Mouse (Mus musculus) intestine, postnatal 0 days (tissue): ENCODE results near the gene Arhgap9. TPM values are rescaled to one million over a fixed set of nuclear protein-coding genes. Genes with fewer than 3 reads are reported as not detected.
A peak's percentile ranks its signal among the peaks of the same experiment; 100 is the strongest.
"Not testable (repeated sequence)": the region's sequence is repeated elsewhere in the genome, so short reads cannot be mapped to it uniquely, and the experiment has no call there.

Experiments used
- ATAC-seq: fragments of 200-750 bp; cut with Nextera tagmentation; 2 replicates; pipeline ENCODE4 v1.8.0; 2017; ENCODE audit warnings: mild to moderate bottlenecking, moderate TSS enrichment, moderate library complexity
- H3K27ac ChIP-seq: fragments of 300-500 bp; sonication (generic); 2 replicates; pipeline ENCODE4 v1.5.1; 2014; ENCODE audit warnings: mild to moderate bottlenecking, low read depth, low read length, moderate library complexity
- H3K27me3 ChIP-seq: fragments of 300-500 bp; sonication (generic); replicated peaks from 2 replicates; pipeline ENCODE4 v1.6.1; 2014; ENCODE audit warnings: low read length, mixed read lengths; ENCODE audit not compliant: control insufficient read depth, insufficient read depth
- H3K36me3 ChIP-seq: fragments of 300-500 bp; sonication (generic); 2 replicates; pipeline ENCODE4 v1.6.1; 2014; ENCODE audit warnings: mild to moderate bottlenecking, moderate library complexity; ENCODE audit not compliant: control insufficient read depth, insufficient read depth
- H3K4me1 ChIP-seq: fragments of 300-500 bp; sonication (generic); replicated peaks from 2 replicates; pipeline ENCODE4 v1.6.1; 2014; ENCODE audit warnings: antibody characterized with exemption, low read length, mixed read lengths; ENCODE audit not compliant: control insufficient read depth, insufficient read depth
- H3K4me2 ChIP-seq: fragments of 300-500 bp; sonication (generic); replicated peaks from 2 replicates; pipeline ENCODE4 v1.6.1; 2014; ENCODE audit warnings: low read depth, mild to moderate bottlenecking, moderate library complexity
- H3K4me3 ChIP-seq: fragments of 300-500 bp; sonication (generic); 2 replicates; pipeline ENCODE4 v1.5.1; 2014; ENCODE audit warnings: low read depth, low read length
- H3K9ac ChIP-seq: fragments of 300-500 bp; sonication (generic); 2 replicates; pipeline ENCODE4 v1.6.1; 2014; ENCODE audit warnings: mild to moderate bottlenecking, low read depth, low read length
- H3K9me3 ChIP-seq: fragments of 300-500 bp; sonication (generic); 2 replicates; pipeline ENCODE4 v1.6.1; 2016; ENCODE audit warnings: mixed run types; ENCODE audit not compliant: control insufficient read depth
- CTCF ChIP-seq: sonication (generic); IDR thresholded peaks from 2 replicates; pipeline ENCODE4 v1.5.1; 2016; ENCODE audit warnings: low read depth, mild to moderate bottlenecking, control low read depth, antibody characterized with exemption, moderate library complexity
- WGBS: fragments of 180-500 bp; shearing (Covaris S2); extraction: QIAGEN DNeasy Blood & Tissue Kit; methylation state at CpG from one replicate; pipeline ENCODE4 v1.1.7; 2014; 5-methylcytosine and 5-hydroxymethylcytosine counted together
- polyA plus RNA-seq: library from polyadenylated mRNA; unstranded; fragments of >200 nt; fragmentation: Nextera tagmentation; extraction: Ambion mirVana; gene quantifications from 2 replicates; pipeline ENCODE4 v1.2.1, GENCODE M21; 2015

Arhgap9 gene
- polyA plus RNA-seq, 1 experiment from 2014 or later, result 9.5 TPM

DNA sequence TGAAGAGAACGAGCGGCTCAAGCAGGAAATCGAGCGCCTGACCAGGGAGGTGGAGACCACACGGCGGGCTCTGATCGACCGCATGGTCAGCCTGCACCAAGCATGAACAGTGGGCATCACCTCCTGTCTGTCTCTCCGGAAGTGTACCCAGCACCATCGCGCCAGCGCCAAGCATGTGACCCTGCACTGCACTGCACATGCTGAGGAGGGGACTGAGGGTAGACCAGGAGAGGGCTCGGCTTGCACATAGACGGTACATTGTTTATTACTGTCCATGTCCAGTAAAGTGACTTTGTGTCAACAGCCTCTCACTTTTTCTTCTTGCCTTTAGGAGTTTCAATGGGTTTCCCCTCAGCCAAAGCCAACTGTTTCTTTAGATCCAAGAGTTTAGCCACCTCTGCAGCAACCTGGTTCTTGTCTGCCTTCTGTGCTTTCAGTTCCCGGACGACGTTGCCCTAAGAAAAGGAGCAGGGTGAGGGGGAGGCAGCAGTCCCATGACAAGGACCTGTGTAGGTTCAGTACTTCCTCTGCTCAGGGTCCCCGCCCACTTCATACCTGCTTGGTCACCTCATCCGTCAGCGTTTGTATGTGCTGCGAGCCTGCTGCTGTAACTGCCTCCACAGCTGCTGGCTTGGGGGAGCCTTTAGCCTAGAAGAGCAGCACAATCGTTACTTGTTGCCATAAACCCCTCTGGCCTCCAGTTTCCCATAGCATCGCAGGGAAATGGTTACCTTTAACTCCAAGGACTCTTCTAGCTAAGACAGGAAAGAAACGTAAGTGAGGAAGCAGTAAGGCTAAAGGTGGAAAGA is 25.6 kb upstream of the Arhgap9 start:
- Histone ChIP-seq H3K9me3 (no peaks in the 10 kb centered on the region), H3K4me2 (no peak overlapping the region), H3K4me1 (peaks cover 15% of the 10 kb centered on the region), H3K9ac (no peak overlapping the region), H3K27me3 (no peaks in the 10 kb centered on the region), H3K27ac (peak overlapping the region; percentile 21), H3K36me3 (peaks cover 77% of the 10 kb centered on the region), H3K4me3 (no peak overlapping the region)
- WGBS, result 80% methylated on average over 24 of the region's 24 CpGs
- no peak for ATAC-seq
- TF ChIP-seq CTCF, result no peak

DNA sequence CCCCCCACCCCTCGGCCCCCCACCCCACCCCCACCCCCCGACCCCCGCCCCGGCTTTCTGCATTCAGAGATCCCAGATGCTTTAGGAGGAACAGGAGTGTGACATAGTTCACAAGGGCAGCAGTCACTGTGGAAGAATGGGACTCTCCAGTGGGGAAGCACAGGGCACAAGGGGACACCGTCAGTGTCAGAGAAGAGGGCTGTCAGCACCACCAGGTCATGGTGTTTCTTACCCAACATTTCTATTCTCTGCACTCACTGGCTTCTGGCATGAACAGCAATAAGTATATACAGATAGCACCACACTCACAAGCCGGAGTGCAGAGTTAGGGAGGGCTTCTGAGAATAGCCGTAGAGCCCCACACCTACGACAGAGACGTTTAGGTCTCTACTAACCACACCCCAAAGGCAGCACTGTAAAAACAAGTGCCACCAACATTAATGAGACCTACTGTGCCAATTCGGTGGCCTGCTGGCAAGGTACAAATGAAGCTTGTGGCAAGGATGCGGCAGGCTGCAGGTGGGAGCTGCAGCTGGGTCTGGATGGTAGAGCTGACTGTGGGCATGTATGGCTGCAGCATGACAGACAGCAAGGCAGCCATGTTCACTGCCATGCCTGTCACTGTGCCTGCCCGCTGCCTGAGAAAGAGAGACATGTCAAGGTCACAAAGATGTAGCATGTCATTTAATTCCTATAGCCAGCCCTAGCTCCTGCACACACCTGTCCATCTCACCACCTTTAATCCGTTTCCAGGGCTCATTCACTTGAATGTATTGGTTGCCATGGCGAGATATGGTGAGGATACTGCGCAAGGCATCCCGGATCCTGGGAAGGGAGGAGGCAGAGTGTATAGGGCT is 24.5 kb upstream of the Arhgap9 start:
- Histone ChIP-seq H3K36me3 (peaks cover 84% of the 10 kb centered on the region), H3K9me3 (no peaks in the 10 kb centered on the region), H3K27me3 (no peaks in the 10 kb centered on the region), H3K4me2 (no peak overlapping the region), H3K4me1 (peaks cover 7% of the 10 kb centered on the region), H3K4me3 (no peak overlapping the region), H3K27ac (no peak overlapping the region), H3K9ac (no peak overlapping the region)
- no peak for ATAC-seq
- TF ChIP-seq CTCF, result no peak
- WGBS, result 85% methylated on average over 16 of the region's 16 CpGs

DNA sequence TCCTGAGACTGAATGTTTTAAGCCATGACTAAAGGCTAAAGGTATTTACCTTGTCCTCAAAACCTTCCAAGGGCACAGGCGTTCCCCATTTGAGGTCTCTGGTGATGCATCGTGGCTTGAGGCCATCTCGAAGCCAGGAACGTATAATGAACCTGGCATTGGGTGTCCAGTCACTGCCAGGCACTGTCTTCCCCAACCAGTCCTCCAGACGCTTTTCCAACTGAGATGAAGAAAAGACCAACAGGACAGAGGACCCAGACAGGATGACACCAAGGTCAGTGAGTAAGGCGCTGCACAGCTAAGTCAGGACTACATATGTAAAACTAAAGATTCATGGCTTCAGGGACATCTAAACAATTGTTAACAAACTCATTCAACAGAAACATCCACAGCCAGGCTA is 21.4 kb upstream of the Arhgap9 start:
- no peaks in the 10 kb centered on the region for H3K27me3 ChIP-seq
- ATAC-seq, result no peak
- no peak overlapping the region for H3K9ac ChIP-seq
- no peak overlapping the region for H3K27ac ChIP-seq
- no peak for TF ChIP-seq CTCF
- H3K4me1 ChIP-seq, result no peaks in the 10 kb centered on the region
- peaks cover 89% of the 10 kb centered on the region for H3K36me3 ChIP-seq
- H3K9me3 ChIP-seq, result no peaks in the 10 kb centered on the region
- no peak overlapping the region for H3K4me3 ChIP-seq
- no peak overlapping the region for H3K4me2 ChIP-seq
- WGBS, result 93% methylated on average over 6 of the region's 6 CpGs

DNA sequence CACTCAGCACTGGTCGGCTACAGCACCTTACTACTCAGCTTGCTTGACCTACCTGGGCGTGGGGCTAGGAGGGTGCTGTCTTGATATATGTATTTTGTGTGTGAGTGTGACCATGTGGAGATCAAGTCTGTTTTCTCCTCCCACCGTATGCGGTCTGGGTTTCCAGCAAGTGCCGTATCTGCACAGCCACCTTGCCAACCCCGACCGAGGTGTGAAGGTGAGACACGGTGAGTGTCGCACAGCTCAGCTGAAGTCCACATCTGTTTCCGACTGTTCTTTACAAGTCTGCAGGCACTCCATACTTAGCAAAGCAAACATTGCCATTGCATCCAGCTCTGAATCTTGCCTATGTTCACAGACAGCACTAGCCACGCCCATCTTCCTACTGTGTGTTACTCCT is 18.6 kb upstream of the Arhgap9 start:
- no peak for TF ChIP-seq CTCF
- H3K36me3 ChIP-seq, result peaks cover 87% of the 10 kb centered on the region
- no peak overlapping the region for H3K27ac ChIP-seq
- H3K4me2 ChIP-seq, result no peak overlapping the region
- no peak overlapping the region for H3K4me3 ChIP-seq
- WGBS, result 94% methylated on average over 11 of the region's 11 CpGs
- no peaks in the 10 kb centered on the region for H3K9me3 ChIP-seq
- no peaks in the 10 kb centered on the region for H3K4me1 ChIP-seq
- no peak overlapping the region for H3K9ac ChIP-seq
- no peaks in the 10 kb centered on the region for H3K27me3 ChIP-seq
- ATAC-seq, result no peak

DNA sequence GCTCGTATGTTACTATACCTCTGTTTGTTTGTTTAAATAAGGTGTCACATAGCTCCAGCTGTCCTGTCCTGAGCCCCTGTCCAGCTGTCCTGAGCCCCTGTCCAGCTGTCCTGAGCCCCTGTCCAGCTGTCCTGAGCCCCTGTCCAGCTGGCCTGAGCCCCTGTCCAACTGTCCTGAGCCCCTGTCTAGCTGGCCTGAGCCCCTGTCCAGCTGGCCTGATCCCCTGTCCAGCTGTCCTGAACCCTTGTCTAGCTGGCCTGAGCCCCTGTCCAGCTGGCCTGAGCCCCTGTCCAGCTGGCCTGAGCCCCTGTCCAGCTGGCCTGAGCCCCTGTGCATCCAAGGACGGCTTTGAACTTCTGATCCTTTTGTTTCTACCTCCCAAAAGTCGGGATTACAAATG is 12.6 kb upstream of the Arhgap9 start:
- peaks cover 44% of the 10 kb centered on the region for H3K36me3 ChIP-seq
- WGBS, result 95% methylated on average over 3 of the region's 3 CpGs

More for the DNA sequence above, 12.6 kb upstream of the Arhgap9 start:
- H3K27ac ChIP-seq, H3K9ac ChIP-seq, H3K9me3 ChIP-seq, H3K4me1 ChIP-seq, H3K4me3 ChIP-seq, H3K27me3 ChIP-seq, H3K4me2 ChIP-seq, ATAC-seq: not testable (repeated sequence)
